Mouse (Mus musculus) liver, adult 2 months (tissue): Measurements from ENCODE around the gene Prpsap1. TPM values are rescaled to one million over a fixed set of nuclear protein-coding genes. Genes with fewer than 3 reads are reported as not detected.

ENCODE experiments used
- DNase-seq: peaks from one replicate; pipeline ENCODE4 v3.0.0-alpha.2; 2011; ENCODE audit warnings: low read depth, low spot score; ENCODE audit errors: extremely low read depth
- H3K27ac ChIP-seq: fragments of 200-500 bp; replicated peaks from 2 replicates; pipeline ENCODE4 v1.5.1; 2012; ENCODE audit warnings: low read depth, mild to moderate bottlenecking, control low read depth, inconsistent platforms, low read length; ENCODE audit not compliant: insufficient read depth
- H3K27me3 ChIP-seq: fragments of 200-500 bp; 2 replicates; pipeline ENCODE4 v1.6.1; 2012; ENCODE audit warnings: mild to moderate bottlenecking, moderate library complexity, low read length, inconsistent platforms; ENCODE audit not compliant: control insufficient read depth, insufficient read depth
- H3K36me3 ChIP-seq: fragments of 200-500 bp; 2 replicates; pipeline ENCODE4 v1.6.1; 2012; ENCODE audit warnings: low read length, inconsistent platforms; ENCODE audit not compliant: control insufficient read depth, insufficient read depth
- H3K4me1 ChIP-seq: fragments of 200-500 bp; 2 replicates; pipeline ENCODE4 v1.6.1; 2011; ENCODE audit warnings: low read length; ENCODE audit not compliant: control insufficient read depth, insufficient read depth
- H3K4me3 ChIP-seq: fragments of 200-500 bp; 2 replicates; pipeline ENCODE4 v1.5.1; 2011; ENCODE audit warnings: low read depth, mild to moderate bottlenecking, control low read depth, low read length, moderate library complexity; ENCODE audit not compliant: insufficient read depth
- H3K79me2 ChIP-seq: fragments of 200-500 bp; 2 replicates; pipeline ENCODE4 v1.6.1; 2012; ENCODE audit warnings: inconsistent platforms, mild to moderate bottlenecking, low read length, moderate library complexity; ENCODE audit not compliant: control insufficient read depth, insufficient read depth
- H3K9ac ChIP-seq: fragments of 200-500 bp; 2 replicates; pipeline ENCODE4 v1.6.1; 2012; ENCODE audit warnings: low read depth, mild to moderate bottlenecking, control low read depth, inconsistent platforms, low read length
- CTCF ChIP-seq: fragments of 200-500 bp; IDR thresholded peaks from 2 replicates; pipeline ENCODE4 v1.5.1; 2011; ENCODE audit warnings: low read depth, low read length, control low read depth
- POLR2A ChIP-seq: fragments of 200-500 bp; IDR thresholded peaks from 2 replicates; pipeline ENCODE4 v1.6.1; 2011; ENCODE audit warnings: low read length, control low read depth; ENCODE audit not compliant: insufficient read depth; ENCODE audit errors: extremely low read depth
- WGBS: fragments of 180-500 bp; shearing (Covaris S2); methylation state at CpG from one replicate; pipeline ENCODE4 v1.1.7; 2018; 5-methylcytosine and 5-hydroxymethylcytosine counted together
- polyA plus RNA-seq: library from polyadenylated mRNA; depleted of rRNA; stranded (reverse); fragments of >200 nt; gene quantifications from 2 replicates; pipeline ENCODE4 v1.2.3, GENCODE M21; 2012
- total RNA-seq: library from RNA; depleted of rRNA; stranded (reverse); fragments of >200 nt; gene quantifications from 2 replicates; pipeline ENCODE4 v1.2.3, GENCODE M21; 2014

The Prpsap1 gene
- total and polyA plus RNA-seq, 2 experiments = 37.7 to 72.8 TPM

DNA sequence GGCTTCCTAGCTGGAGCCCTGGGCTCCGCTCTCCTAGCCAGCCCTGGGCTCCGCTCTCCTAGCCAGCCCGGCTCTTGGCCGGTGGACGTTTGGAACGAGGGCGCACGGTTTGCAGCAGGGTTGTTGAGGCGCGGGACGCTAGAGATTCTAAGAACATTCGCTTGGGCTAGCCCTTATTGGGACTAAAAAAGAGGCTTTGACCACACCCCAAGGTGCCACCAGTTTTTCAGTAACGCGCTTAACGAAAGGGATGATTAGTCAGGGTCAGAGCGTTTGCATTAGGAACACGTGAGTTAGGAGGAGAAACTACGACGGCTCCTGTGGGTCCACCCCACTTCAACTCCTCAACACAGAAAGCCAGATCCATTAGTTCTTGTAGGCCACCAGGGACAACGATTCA is 27.9 kb downstream of the Prpsap1 start, which contains the start of gene Qrich2:
Gene Qrich2 (minus strand): TSS at position 101 of the 400 bp plus-strand sequence.
- Histone ChIP-seq H3K9ac (no peak within 1 kb of the TSS), H3K4me3 (no peak within 1 kb of the TSS), H3K79me2 (no peaks in the 10 kb centered on the region), H3K4me1 (peaks cover 4% of the 10 kb centered on the region), H3K27me3 (no peaks in the 10 kb centered on the region), H3K27ac (no peak within 1 kb of the TSS), H3K36me3 (peaks cover 3% of the 10 kb centered on the region; the same call in 1 of the 2 replicates)
- TF ChIP-seq POLR2A (no peak), CTCF (no peak)
- 53% methylated on average over 20 of the region's 20 CpGs for WGBS
- no peak for DNase-seq

DNA sequence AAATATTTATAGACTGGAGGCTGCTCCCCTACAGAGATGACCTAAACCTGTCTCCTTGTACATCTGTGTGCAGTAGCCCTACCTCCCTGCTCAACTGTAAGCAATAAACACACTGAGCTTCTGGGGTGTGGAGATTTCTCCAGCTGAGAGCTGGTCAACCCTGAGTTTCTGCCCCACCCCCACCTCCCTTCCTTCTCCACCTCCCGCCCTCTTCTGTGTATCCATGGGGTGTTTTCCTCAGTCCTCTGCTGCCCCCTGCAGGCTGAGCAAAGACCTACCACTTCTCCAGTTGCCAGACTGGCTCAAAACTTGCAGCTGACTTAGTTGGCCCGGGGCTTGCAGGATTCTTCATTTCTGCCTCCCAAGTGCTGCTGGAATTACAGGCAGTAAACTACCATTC is 30.2 kb downstream of the Prpsap1 start:
- TF ChIP-seq CTCF (peak; percentile 89), POLR2A (no peak)
- no peaks in the 10 kb centered on the region for H3K4me1 ChIP-seq
- WGBS = 0% methylated on average over 2 of the region's 2 CpGs
- H3K27me3 ChIP-seq = no peaks in the 10 kb centered on the region
- DNase-seq = peak; percentile 60
- H3K9ac ChIP-seq = no peak overlapping the region
- no peaks in the 10 kb centered on the region for H3K36me3 ChIP-seq
- H3K4me3 ChIP-seq = no peak overlapping the region
- H3K27ac ChIP-seq = no peak overlapping the region
- H3K79me2 ChIP-seq = no peaks in the 10 kb centered on the region

DNA sequence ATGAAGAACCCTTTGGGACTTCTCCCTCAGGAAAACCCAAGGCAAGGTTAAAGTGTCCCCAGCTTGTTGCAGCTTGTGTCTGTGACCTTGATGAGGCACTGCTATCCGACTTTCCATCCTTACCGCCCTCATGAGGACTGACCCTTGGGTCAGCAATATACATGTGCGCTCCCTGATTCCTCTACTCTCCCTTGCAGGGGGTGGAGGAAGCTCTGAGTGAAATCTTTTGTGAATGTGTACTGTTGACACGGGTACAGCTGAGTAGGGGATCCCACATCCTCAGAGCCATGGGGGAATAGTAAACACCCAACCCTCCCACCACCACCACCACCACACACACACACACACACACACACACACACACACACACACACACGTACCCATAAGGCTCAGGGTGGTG is 30.7 kb downstream of the Prpsap1 start:
- WGBS = 71% methylated on average over 5 of the region's 5 CpGs
- H3K4me3 ChIP-seq = no peak overlapping the region
- no peaks in the 10 kb centered on the region for H3K79me2 ChIP-seq
- no peak overlapping the region for H3K9ac ChIP-seq
- no peaks in the 10 kb centered on the region for H3K27me3 ChIP-seq
- no peaks in the 10 kb centered on the region for H3K4me1 ChIP-seq
- no peak overlapping the region for H3K27ac ChIP-seq
- TF ChIP-seq POLR2A = no peak
- TF ChIP-seq CTCF = no peak
- no peak for DNase-seq
- H3K36me3 ChIP-seq = no peaks in the 10 kb centered on the region

DNA sequence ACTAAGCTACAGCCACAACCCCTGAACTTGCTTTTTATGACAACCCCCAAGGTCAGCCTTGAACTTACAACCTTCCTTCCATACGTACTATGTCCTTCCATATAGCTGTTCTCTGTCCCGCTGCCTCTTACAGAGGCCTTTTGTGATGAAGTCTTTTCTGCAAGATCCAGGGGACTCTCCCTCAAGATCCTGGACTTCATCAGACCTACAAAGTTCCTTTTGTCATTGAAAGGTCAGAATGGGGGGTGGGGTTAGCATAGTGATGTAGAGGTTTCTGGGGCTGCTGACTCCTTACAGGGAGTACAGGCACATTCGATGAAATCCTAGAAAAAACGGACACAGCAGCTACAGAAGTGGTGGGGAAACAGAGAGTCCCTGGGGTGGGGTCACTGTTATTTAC is 34.2 kb downstream of the Prpsap1 start:
- no peak overlapping the region for H3K9ac ChIP-seq
- no peak overlapping the region for H3K4me3 ChIP-seq
- no peak overlapping the region for H3K27ac ChIP-seq
- no peaks in the 10 kb centered on the region for H3K27me3 ChIP-seq
- WGBS = 81% methylated on average over 4 of the region's 4 CpGs
- TF ChIP-seq CTCF = no peak
- no peak for TF ChIP-seq POLR2A
- no peaks in the 10 kb centered on the region for H3K79me2 ChIP-seq
- DNase-seq = no peak
- H3K36me3 ChIP-seq = no peaks in the 10 kb centered on the region
- no peaks in the 10 kb centered on the region for H3K4me1 ChIP-seq

DNA sequence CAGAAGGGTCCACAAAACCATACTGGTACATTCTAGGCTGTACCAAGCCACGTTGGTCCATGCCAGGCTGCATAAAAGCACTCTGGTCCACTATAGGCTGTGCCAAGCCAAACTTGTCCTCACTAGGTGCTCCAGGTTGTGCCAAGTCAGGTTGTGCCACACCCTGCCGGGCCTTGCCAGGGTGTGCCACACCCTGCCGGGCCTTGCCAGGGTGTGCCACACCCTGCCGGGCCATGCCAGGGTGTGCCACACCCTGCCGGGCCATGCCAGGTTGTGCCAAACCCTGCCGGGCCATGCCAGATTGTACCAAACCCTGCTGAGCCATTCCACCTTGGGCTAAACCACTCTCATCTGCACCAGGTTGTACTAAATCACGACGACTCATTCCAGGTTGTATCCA is 37.8 kb downstream of the Prpsap1 start:
- no peaks in the 10 kb centered on the region for H3K4me1 ChIP-seq
- H3K27me3 ChIP-seq = no peaks in the 10 kb centered on the region
- H3K9ac ChIP-seq = no peak overlapping the region
- H3K27ac ChIP-seq = no peak overlapping the region
- 85% methylated on average over 8 of the region's 8 CpGs for WGBS
- TF ChIP-seq CTCF = no peak
- no peak for TF ChIP-seq POLR2A
- no peak overlapping the region for H3K4me3 ChIP-seq
- no peaks in the 10 kb centered on the region for H3K79me2 ChIP-seq
- no peaks in the 10 kb centered on the region for H3K36me3 ChIP-seq
- DNase-seq = no peak

DNA sequence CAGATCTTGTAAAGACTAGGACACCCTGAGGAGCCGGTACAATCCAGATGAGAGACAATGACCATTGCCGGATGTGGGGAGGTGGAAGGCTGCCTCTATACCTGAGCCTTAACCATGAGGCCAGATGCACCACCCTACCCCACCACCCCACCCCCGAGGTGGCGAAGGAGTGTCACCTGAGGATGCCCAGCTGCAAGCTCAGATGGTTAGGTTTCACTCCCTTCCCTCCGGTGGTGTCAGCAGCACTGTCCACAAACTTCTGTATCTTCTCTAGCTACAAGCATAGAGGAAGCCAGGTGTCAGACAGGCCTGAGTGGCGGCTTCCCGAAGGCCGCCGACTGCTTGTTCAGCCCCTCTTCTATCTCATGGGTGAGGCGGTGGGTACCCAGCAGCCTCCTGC is 40.1 kb downstream of the Prpsap1 start:
- H3K27ac ChIP-seq = no peak overlapping the region
- H3K9ac ChIP-seq = no peak overlapping the region
- WGBS = 89% methylated on average over 10 of the region's 10 CpGs
- H3K27me3 ChIP-seq = no peaks in the 10 kb centered on the region
- H3K36me3 ChIP-seq = no peaks in the 10 kb centered on the region
- no peaks in the 10 kb centered on the region for H3K79me2 ChIP-seq
- H3K4me1 ChIP-seq = no peaks in the 10 kb centered on the region
- no peak overlapping the region for H3K4me3 ChIP-seq
- TF ChIP-seq POLR2A = no peak
- no peak for TF ChIP-seq CTCF
- DNase-seq = no peak
